Mouse (Mus musculus): ENCODE data around the gene Lhx9.

The Lhx9 gene

DNA sequence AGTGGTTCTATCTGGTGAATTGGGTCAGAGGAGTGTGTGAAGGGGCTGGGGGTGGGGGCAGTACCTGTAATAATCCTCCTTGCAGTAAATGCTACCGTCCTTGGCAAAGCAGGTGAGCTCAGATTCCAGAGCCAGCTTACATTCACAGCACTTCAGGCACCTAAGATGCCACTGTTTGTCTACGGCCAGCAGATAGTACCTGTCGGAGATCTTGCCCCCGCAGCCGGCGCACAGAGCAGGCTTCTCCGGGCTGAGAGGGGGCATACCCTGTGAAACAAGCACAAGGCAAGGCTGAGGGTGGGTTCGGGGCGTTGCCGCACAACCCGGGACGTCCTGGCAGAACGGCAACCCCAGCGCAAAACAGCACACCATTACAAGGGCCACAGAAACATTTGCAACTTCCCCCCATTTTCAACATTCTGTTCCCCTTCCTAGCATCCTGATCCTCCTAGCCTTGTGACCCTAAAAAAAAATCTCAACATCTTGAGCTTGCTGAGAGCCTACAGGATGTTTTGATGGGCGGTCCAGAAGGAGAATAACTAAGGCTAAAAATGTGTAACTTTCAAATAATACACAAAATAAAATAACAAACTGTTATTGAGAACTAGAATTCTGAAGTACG is 8.5 kb downstream of the Lhx9 start:
- no peak for DNase-seq

DNA sequence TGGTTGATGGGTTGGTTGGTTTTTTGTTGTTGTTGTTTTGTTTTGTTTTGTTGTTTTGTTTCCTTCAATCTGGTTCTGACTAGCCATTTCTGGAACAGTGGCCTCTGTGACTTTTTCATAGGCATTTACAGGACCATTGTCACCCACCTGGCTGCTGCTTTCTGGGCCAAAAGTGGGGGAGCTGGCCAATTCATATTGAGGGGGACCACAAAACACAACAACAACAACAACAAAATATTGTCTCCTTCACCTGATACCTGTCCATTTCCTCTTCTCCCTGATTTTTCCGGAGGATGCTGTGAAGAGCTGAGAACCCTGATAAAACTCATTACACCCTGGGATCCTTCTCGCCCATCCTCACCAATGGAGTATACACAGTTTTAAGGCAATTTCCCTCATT is 9.1 kb downstream of the Lhx9 start:
- no peak for DNase-seq

- no peak for DNase-seq
Observed at GRCm38 (mm10) chr1:138837786-138838743, 10.3 kb downstream of the Lhx9 start.

GRCm38 (mm10) chr1:138835355-138835900 is 12.9 kb downstream of the Lhx9 start:
- DNase-seq: peak; percentile 42 to 52

DNA sequence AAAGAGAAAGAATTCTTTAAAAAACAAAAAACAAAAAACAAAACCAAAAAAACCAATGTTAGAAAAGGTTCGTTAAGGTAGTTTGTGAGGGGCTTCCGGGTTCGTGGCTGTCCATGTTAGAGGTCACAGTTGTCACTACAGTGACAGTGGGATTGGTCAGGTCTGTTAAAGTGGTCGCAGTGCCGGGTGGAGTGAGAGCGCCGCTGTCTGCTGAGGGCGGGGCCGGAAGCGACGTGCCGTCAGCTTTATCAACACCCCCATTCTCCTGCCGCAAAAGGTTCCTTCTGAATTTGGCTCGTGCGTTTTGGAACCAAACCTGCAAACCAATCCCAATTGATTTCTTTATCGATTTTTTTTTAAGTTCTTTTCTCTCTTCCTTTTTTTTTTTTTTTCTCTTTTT is 17.1 kb downstream of the Lhx9 start:
- no peak for DNase-seq

- no peak for DNase-seq
Observed at GRCm38 (mm10) chr1:138826841-138827240, 21.5 kb downstream of the Lhx9 start.

DNA sequence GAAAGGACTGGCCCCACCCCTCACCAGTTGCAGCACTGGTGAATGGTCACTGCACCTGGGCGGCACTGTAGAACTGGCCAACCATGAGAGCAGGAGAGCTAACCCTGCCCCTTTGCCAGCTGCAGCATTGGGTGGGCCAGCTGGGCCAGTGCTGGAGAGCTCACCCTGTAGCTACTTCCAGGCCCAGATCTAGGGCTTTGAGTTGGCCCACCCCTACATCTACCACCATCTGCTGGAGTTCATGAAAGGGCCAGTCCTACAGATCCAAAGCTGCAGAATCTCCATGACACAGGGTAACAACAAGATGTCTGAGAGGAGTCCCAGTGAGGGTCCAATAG is 25.4 kb downstream of the Lhx9 start:
- DNase-seq: no peak

GRCm38 (mm10) chr1:138822255-138822984 is 26.0 kb downstream of the Lhx9 start:
- no peak for DNase-seq

DNA sequence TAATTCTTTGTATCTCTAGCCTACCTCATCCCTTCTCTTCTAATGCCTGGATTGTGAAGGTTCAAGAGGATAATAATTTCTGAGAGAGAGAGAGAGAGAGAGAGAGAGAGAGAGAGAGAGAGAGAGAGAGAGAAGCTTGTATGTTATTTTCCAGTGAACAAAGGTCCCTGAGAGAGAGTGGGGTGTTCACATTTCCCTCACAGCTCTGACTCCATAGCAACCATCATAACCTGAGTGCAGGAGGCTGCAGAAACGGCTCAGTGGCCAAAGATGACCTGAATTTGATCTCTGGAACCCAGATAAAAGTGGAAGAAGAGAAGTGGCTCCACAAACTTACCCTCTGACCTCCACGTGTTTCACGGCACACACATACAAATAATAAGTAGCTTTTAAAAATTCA is 46.6 kb downstream of the Lhx9 start:
- no peak for DNase-seq

DNA sequence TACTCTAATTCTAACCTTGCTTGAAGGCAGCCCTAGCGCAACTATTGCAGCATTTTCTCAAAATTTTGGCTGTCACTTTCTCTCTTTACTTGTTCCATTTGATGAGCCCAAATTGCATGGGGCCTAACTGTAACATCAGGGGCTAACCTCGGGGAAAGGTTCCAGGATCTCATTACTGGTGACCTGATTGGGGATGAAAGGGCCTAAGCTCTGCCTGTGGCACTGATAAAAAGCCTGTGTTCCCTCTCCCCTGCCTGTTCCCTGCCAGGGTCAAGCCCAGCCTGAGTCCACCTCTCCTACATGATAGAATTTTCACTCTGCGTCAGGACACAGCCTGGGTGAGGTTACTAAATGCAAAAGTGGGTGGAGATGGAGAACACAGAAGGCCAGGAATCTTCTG is 47.1 kb downstream of the Lhx9 start:
- no peak for DNase-seq

- DNase-seq: no peak
Observed at GRCm38 (mm10) chr1:138799692-138800314, 48.6 kb downstream of the Lhx9 start.

- no peak for DNase-seq
Observed at GRCm38 (mm10) chr1:138798110-138798509, 50.3 kb downstream of the Lhx9 start.

- DNase-seq: no peak
Observed at GRCm38 (mm10) chr1:138785856-138786255, 62.5 kb downstream of the Lhx9 start.

DNA sequence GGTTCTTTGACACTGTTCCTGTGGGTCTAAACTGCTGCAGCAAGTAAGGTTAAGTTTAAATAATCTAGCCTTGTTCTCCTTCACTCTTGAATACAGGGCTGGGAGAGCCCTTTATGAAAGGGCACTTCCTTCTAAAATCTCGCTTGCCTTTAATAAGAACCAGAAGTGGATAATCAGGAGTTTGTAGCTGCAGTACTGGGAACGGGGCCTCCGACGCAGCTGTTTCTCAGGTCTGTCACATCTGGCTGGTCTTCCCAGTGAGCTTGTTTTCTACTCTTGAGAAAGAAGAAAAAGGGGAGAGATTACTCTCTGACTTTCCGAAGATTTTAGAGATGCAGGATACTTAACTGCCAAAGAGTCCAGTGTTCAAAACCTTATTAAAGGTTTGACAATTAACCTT is 64.4 kb downstream of the Lhx9 start:
- no peak for DNase-seq

Measured in kidney, postnatal 36 days (tissue).